Mouse (Mus musculus) neural tube, embryonic 12.5 days (tissue): ENCODE results near the gene Gm42878. TPM values are rescaled to one million over a fixed set of nuclear protein-coding genes. Genes with fewer than 3 reads are reported as not detected.
"Not testable (repeated sequence)": the region's sequence is repeated elsewhere in the genome, so short reads cannot be mapped to it uniquely, and the experiment has no call there.

ENCODE experiments used
- ATAC-seq: fragments of 200-750 bp; cut with Nextera tagmentation; 2 replicates; pipeline ENCODE4 v1.8.0; 2017; ENCODE audit warnings: low read depth, mild to moderate bottlenecking, moderate TSS enrichment, moderate library complexity; ENCODE audit not compliant: low FRiP score
- H3K27ac ChIP-seq: fragments of 300-500 bp; sonication (generic); 2 replicates; pipeline ENCODE4 v1.5.1; 2016
- H3K27me3 ChIP-seq: fragments of 300-500 bp; sonication (generic); replicated peaks from 2 replicates; pipeline ENCODE4 v1.6.1; 2016; ENCODE audit warnings: mild to moderate bottlenecking
- H3K36me3 ChIP-seq: fragments of 300-500 bp; sonication (generic); 2 replicates; pipeline ENCODE4 v1.6.1; 2016; ENCODE audit warnings: mild to moderate bottlenecking
- H3K4me1 ChIP-seq: fragments of 300-500 bp; sonication (generic); 2 replicates; pipeline ENCODE4 v1.6.1; 2016
- H3K4me2 ChIP-seq: fragments of 300-500 bp; sonication (generic); replicated peaks from 2 replicates; pipeline ENCODE4 v1.6.1; 2016; ENCODE audit warnings: mild to moderate bottlenecking
- H3K4me3 ChIP-seq: fragments of 300-500 bp; sonication (generic); 2 replicates; pipeline ENCODE4 v1.5.1; 2016
- H3K9ac ChIP-seq: fragments of 300-500 bp; sonication (generic); 2 replicates; pipeline ENCODE4 v1.6.1; 2016; ENCODE audit warnings: mild to moderate bottlenecking
- H3K9me3 ChIP-seq: fragments of 300-500 bp; sonication (generic); 2 replicates; pipeline ENCODE4 v1.6.1; 2016; ENCODE audit warnings: mild to moderate bottlenecking
- WGBS: fragments of 180-500 bp; shearing (Covaris S2); methylation state at CpG from one replicate; pipeline ENCODE4 v1.1.7; 2016; 5-methylcytosine and 5-hydroxymethylcytosine counted together
- polyA plus RNA-seq: library from polyadenylated mRNA; unstranded; fragments of >200 nt; fragmentation: Nextera tagmentation; extraction: Ambion mirVana; gene quantifications from 2 replicates; pipeline ENCODE4 v1.2.1, GENCODE M21; 2016

Gene Gm42878
- polyA plus RNA-seq, 1 experiment from 2014 or later: not detected

DNA sequence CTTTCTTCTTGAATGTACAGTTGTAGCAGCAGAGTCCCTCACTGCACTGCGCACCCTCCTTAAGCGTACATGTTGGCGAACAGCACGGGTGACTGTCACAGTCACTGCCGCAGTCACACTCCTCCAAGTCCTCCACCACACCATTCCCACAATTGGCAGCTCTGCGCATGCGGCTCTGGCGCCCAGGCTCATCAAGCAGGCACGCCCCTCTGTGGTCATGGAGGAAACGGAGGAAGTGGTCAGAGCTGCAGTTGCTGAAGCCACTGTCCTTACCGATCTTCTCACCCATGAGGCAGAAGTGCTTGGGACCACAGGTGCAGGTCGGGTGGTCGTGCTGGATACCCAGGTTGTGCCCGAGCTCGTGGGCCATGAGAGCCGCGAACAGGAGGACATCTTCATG lies 25.5 kb downstream of the Gm42878 start:
- H3K4me2 ChIP-seq, H3K4me1 ChIP-seq, H3K27me3 ChIP-seq, H3K27ac ChIP-seq, H3K4me3 ChIP-seq, ATAC-seq, H3K9ac ChIP-seq, H3K9me3 ChIP-seq: not testable (repeated sequence)
- WGBS: 94% methylated on average over 11 of the region's 17 CpGs
- H3K36me3 ChIP-seq: peaks cover 47% of the 10 kb centered on the region

DNA sequence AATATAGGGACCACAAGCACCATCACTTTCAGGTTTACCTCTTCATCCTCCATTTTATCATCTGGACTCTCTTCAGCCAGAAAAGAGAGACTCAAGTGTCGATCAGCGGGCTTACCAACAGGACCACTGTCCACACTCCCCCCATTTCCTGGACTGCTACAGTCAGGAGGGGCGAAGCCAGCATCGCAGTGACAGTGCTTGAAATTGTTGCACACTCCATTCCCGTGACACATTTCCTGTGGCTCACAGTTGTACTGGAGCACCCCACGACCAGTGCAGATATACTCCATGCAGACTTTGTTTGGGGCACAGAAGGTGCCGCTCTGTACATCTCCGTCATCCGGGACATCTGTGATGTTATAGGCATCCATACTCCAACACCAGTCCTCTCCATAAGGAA lies 26.3 kb downstream of the Gm42878 start:
- H3K4me2 ChIP-seq: no peak overlapping the region
- no peak overlapping the region for H3K9ac ChIP-seq
- H3K36me3 ChIP-seq: peaks cover 39% of the 10 kb centered on the region
- no peaks in the 10 kb centered on the region for H3K27me3 ChIP-seq
- no peak overlapping the region for H3K27ac ChIP-seq
- 93% methylated on average over 9 of the region's 9 CpGs for WGBS
- no peaks in the 10 kb centered on the region for H3K4me1 ChIP-seq
- ATAC-seq: no peak
- H3K9me3 ChIP-seq: no peaks in the 10 kb centered on the region
- no peak overlapping the region for H3K4me3 ChIP-seq

DNA sequence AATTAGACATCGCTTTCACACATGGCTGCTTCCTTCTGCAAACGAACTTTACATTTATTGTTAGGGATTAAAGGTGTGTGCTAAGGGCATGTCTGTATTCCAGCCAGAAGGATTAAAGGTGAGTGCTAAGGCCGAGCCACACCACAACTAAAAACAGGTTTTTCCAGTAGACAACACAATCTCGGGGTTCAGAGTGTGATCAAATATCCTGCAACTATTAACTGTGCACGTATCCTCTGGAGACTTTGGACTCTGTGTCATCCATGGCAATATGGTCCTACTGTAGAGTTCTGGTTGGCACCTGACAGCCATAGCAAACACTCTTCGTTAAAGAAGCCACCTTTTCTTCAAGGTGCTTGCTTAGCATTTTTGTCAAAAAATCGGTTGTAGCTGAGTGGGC lies 35.3 kb downstream of the Gm42878 start:
- no peaks in the 10 kb centered on the region for H3K27me3 ChIP-seq
- H3K36me3 ChIP-seq: no peaks in the 10 kb centered on the region
- H3K4me3 ChIP-seq: no peak overlapping the region
- H3K4me1 ChIP-seq: no peaks in the 10 kb centered on the region
- no peak overlapping the region for H3K27ac ChIP-seq
- H3K9me3 ChIP-seq: no peaks in the 10 kb centered on the region
- 87% methylated on average over 7 of the region's 7 CpGs for WGBS
- no peak overlapping the region for H3K9ac ChIP-seq
- H3K4me2 ChIP-seq: no peak overlapping the region
- no peak for ATAC-seq

DNA sequence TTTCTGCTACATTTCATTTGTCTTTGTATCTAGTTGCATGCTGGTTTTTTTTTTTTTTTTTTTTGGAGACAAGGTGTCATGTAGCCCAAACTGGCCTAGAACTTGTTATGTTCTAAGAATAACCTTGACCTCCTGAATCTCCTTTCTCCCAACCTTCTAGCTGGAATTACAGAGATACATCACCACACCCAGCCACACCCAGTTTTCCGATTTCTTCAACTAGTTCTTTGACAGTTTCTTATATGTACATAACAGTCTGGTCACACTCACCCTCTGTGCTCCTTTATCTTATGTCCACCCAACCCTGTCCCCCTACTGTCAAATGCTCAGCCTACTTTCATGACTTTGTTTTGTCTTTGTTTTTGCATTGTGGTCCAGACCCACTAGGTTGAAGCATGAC lies 38.4 kb downstream of the Gm42878 start:
- 96% methylated on average over 1 of the region's 1 CpGs for WGBS
- H3K9me3 ChIP-seq: no peaks in the 10 kb centered on the region
- no peaks in the 10 kb centered on the region for H3K4me1 ChIP-seq
- no peak overlapping the region for H3K4me3 ChIP-seq
- no peak overlapping the region for H3K4me2 ChIP-seq
- no peaks in the 10 kb centered on the region for H3K36me3 ChIP-seq
- H3K27me3 ChIP-seq: no peaks in the 10 kb centered on the region
- no peak overlapping the region for H3K9ac ChIP-seq
- H3K27ac ChIP-seq: no peak overlapping the region
- no peak for ATAC-seq

GRCm38 (mm10) chr5:121503231-121503630 lies 42.1 kb downstream of the Gm42878 start, which contains the start of gene Adam1b:
Adam1b (minus strand) TSS chr5:121503435.
- no peak within 1 kb of the TSS for H3K27ac ChIP-seq
- no peaks in the 10 kb centered on the region for H3K9me3 ChIP-seq
- no peak within 1 kb of the TSS for H3K4me2 ChIP-seq
- no peaks in the 10 kb centered on the region for H3K4me1 ChIP-seq
- no peak within 1 kb of the TSS for H3K4me3 ChIP-seq
- ATAC-seq: no peak
- no peaks in the 10 kb centered on the region for H3K36me3 ChIP-seq
- 88% methylated on average over 3 of the region's 3 CpGs for WGBS
- H3K27me3 ChIP-seq: no peaks in the 10 kb centered on the region
- H3K9ac ChIP-seq: no peak within 1 kb of the TSS

- H3K4me1 ChIP-seq, H3K27me3 ChIP-seq, ATAC-seq, H3K9me3 ChIP-seq, H3K9ac ChIP-seq, H3K27ac ChIP-seq, H3K4me2 ChIP-seq, H3K36me3 ChIP-seq, H3K4me3 ChIP-seq: not testable (repeated sequence)
- WGBS: 77% methylated on average over 11 of the region's 17 CpGs
Observed at GRCm38 (mm10) chr5:121501424-121501996, 43.8 kb downstream of the Gm42878 start.

- Histone ChIP-seq H3K36me3 (no peaks in the 10 kb centered on the region), H3K9ac (no peak overlapping the region), H3K4me2 (no peak overlapping the region), H3K4me1 (no peaks in the 10 kb centered on the region), H3K27ac (no peak overlapping the region), H3K4me3 (no peak overlapping the region), H3K27me3 (no peaks in the 10 kb centered on the region), H3K9me3 (no peaks in the 10 kb centered on the region)
- 74% methylated on average over 7 of the region's 7 CpGs for WGBS
- no peak for ATAC-seq
Observed at GRCm38 (mm10) chr5:121500719-121501118, 44.6 kb downstream of the Gm42878 start.

GRCm38 (mm10) chr5:121493305-121493704 lies 52.0 kb downstream of the Gm42878 start:
- 78% methylated on average over 8 of the region's 8 CpGs for WGBS
- Histone ChIP-seq H3K4me1 (no peaks in the 10 kb centered on the region), H3K27me3 (no peaks in the 10 kb centered on the region), H3K4me3 (no peak overlapping the region), H3K36me3 (no peaks in the 10 kb centered on the region), H3K27ac (no peak overlapping the region), H3K9me3 (no peaks in the 10 kb centered on the region), H3K4me2 (no peak overlapping the region), H3K9ac (no peak overlapping the region)
- ATAC-seq: no peak

GRCm38 (mm10) chr5:121484801-121485200 lies 60.5 kb downstream of the Gm42878 start:
- WGBS: 79% methylated on average over 5 of the region's 5 CpGs
- ATAC-seq: no peak
- H3K27me3 ChIP-seq: no peaks in the 10 kb centered on the region

GRCm38 (mm10) chr5:121477680-121478079 lies 67.6 kb downstream of the Gm42878 start:
- no peak overlapping the region for H3K9ac ChIP-seq
- no peak overlapping the region for H3K27ac ChIP-seq
- WGBS: 43% methylated on average over 3 of the region's 3 CpGs
- no peak for ATAC-seq
- no peaks in the 10 kb centered on the region for H3K36me3 ChIP-seq
- H3K27me3 ChIP-seq: no peaks in the 10 kb centered on the region
- H3K9me3 ChIP-seq: no peaks in the 10 kb centered on the region
- no peaks in the 10 kb centered on the region for H3K4me1 ChIP-seq
- H3K4me3 ChIP-seq: no peak overlapping the region
- no peak overlapping the region for H3K4me2 ChIP-seq

More at GRCm38 (mm10) chr5:121484801-121485200, 60.5 kb downstream of the Gm42878 start:
- Histone ChIP-seq H3K9ac (no peak overlapping the region), H3K4me1 (no peaks in the 10 kb centered on the region), H3K27ac (no peak overlapping the region), H3K4me2 (no peak overlapping the region), H3K36me3 (no peaks in the 10 kb centered on the region), H3K4me3 (no peak overlapping the region), H3K9me3 (no peaks in the 10 kb centered on the region)

- Histone ChIP-seq H3K27me3 (no peaks in the 10 kb centered on the region), H3K4me2 (no peak overlapping the region), H3K4me3 (no peak overlapping the region), H3K27ac (no peak overlapping the region), H3K9ac (no peak overlapping the region), H3K36me3 (no peaks in the 10 kb centered on the region), H3K4me1 (no peaks in the 10 kb centered on the region), H3K9me3 (no peaks in the 10 kb centered on the region)
- ATAC-seq: no peak
- 87% methylated on average over 1 of the region's 1 CpGs for WGBS
Observed at GRCm38 (mm10) chr5:121476040-121476439, 69.2 kb downstream of the Gm42878 start.

GRCm38 (mm10) chr5:121474610-121475009 lies 70.7 kb downstream of the Gm42878 start:
- H3K36me3 ChIP-seq: no peaks in the 10 kb centered on the region
- no peaks in the 10 kb centered on the region for H3K27me3 ChIP-seq
- H3K4me2 ChIP-seq: no peak overlapping the region
- H3K27ac ChIP-seq: no peak overlapping the region
- WGBS: 87% methylated on average over 7 of the region's 7 CpGs
- H3K4me3 ChIP-seq: no peak overlapping the region
- ATAC-seq: no peak
- H3K9ac ChIP-seq: no peak overlapping the region
- H3K4me1 ChIP-seq: no peaks in the 10 kb centered on the region
- no peaks in the 10 kb centered on the region for H3K9me3 ChIP-seq

DNA sequence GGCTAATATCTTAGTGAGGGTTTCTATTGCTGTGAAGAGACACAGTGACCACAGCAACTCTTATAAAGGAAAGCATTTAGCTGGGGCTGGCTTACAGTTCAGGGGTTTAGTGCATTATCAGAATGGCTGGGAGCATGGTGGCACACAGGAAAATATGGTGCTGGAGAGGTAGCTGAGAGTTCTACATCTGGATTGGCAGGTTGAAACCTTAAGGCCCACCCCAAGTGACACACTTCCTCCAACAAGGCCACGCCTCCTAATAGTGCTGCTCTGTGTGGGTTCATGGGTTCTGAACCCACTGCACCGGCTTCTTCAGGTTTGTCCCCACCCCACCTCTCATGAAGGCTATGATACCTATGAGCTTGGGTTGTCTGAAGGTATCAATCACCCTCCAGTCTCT lies 72.9 kb downstream of the Gm42878 start:
- Histone ChIP-seq H3K27ac (no peak overlapping the region; the same call in 1 of the 2 replicates), H3K9me3 (no peaks in the 10 kb centered on the region), H3K36me3 (no peaks in the 10 kb centered on the region), H3K9ac (no peak overlapping the region), H3K4me3 (no peak overlapping the region), H3K27me3 (no peaks in the 10 kb centered on the region), H3K4me1 (no peaks in the 10 kb centered on the region), H3K4me2 (no peak overlapping the region)
- no peak for ATAC-seq
- 93% methylated on average over 2 of the region's 2 CpGs for WGBS
